Comparison of ENCODE assay signal across 8 mouse cellular contexts in genomic region chr4:62998908-62999307, GRCm38 (mm10). TPM values are rescaled to one million over a fixed set of nuclear protein-coding genes. Genes with fewer than 3 reads are reported as not detected.
DNase-seq lines count a peak whose midpoint lies in the region; ATAC-seq and TF ChIP-seq lines count a peak whose summit lies in the region.

No protein-coding gene starts in this region.

- H3K4me1 ChIP-seq in heart, adult 2 months (ENCODE audit: control insufficient read depth, insufficient read depth, low read length): peaks cover 2% of the 10 kb centered on the region
- H3K4me1 ChIP-seq in heart, embryonic 15.5 days (replicated peaks): peaks cover 42% of the 10 kb centered on the region
- peaks cover 34% of the 10 kb centered on the region for H3K4me1 ChIP-seq in stomach, embryonic 15.5 days

- H3K27me3 ChIP-seq in heart, adult 2 months (ENCODE audit: control insufficient read depth, insufficient read depth, low read length): no peaks in the 10 kb centered on the region
- H3K27me3 ChIP-seq in heart, embryonic 15.5 days: no peaks in the 10 kb centered on the region
- no peaks in the 10 kb centered on the region for H3K27me3 ChIP-seq in stomach, embryonic 15.5 days (replicated peaks)

- DNase-seq in heart, adult 2 months: peak; percentile 16 to 39
- DNase-seq in heart, postnatal 25 days (ENCODE audit: low spot score): no peak
- DNase-seq in adrenal gland, postnatal 10 days: peak; percentile 66
- peak; percentile 63 to 76 for DNase-seq in kidney, postnatal 25 days
- DNase-seq in layer of hippocampus, adult 8-10 months (ENCODE audit: low spot score in 2 of 2): no peak
- no peak for DNase-seq in thymus, postnatal 4 days

- no peak overlapping the region for H3K27ac ChIP-seq in heart, adult 2 months
- peak overlapping the region; percentile 93 for H3K27ac ChIP-seq in heart, embryonic 15.5 days
- H3K27ac ChIP-seq in stomach, embryonic 15.5 days: peak overlapping the region; percentile 77

- TF ChIP-seq CTCF in heart, adult 2 months (IDR thresholded peaks at IDR 0.05): no peak

- intact Hi-C loops in heart, adult 2 months (cut with DNase I): no loop called here
- intact Hi-C loops in heart, postnatal 25 days (cut with DNase I): no loop called here

- peak overlapping the region; percentile 30 for H3K4me2 ChIP-seq in heart, embryonic 15.5 days
- no peak overlapping the region for H3K4me2 ChIP-seq in stomach, embryonic 15.5 days

- TF ChIP-seq EP300 in heart, adult 2 months (IDR thresholded peaks at IDR 0.05; ENCODE audit: insufficient read depth, low read depth, low read length): no peak

- ATAC-seq in heart, embryonic 15.5 days (replicated peaks; ENCODE audit: insufficient number of reproducible peaks, insufficient read depth, low FRiP score, low read depth): peak; percentile 55
- ATAC-seq in stomach, embryonic 15.5 days (ENCODE audit: insufficient read depth, low FRiP score, low read depth): peak; percentile 13; the same call in 1 of the 2 replicates

- H3K9ac ChIP-seq in heart, adult 2 months (ENCODE audit: low read depth, low read length): no peak overlapping the region
- H3K9ac ChIP-seq in heart, embryonic 15.5 days: peak overlapping the region; percentile 22; the same call in 1 of the 2 replicates
- H3K9ac ChIP-seq in stomach, embryonic 15.5 days: no peak overlapping the region

- TF ChIP-seq POLR2A in heart, adult 2 months (IDR thresholded peaks at IDR 0.05; ENCODE audit: insufficient read depth, low read depth, low read length): no peak

- H3K9me3 ChIP-seq in heart, embryonic 15.5 days (replicated peaks): no peaks in the 10 kb centered on the region
- H3K9me3 ChIP-seq in stomach, embryonic 15.5 days: no peaks in the 10 kb centered on the region

- H3K79me2 ChIP-seq in heart, adult 2 months (replicated peaks; ENCODE audit: control insufficient read depth, insufficient read depth, low read length): no peaks in the 10 kb centered on the region

- WGBS in heart, adult 2 months: 22% methylated on average over 6 of the region's 6 CpGs
- WGBS in heart, embryonic 15.5 days: 8% methylated on average over 6 of the region's 6 CpGs
- WGBS in stomach, embryonic 15.5 days: 33% methylated on average over 6 of the region's 6 CpGs

- no peaks in the 10 kb centered on the region for H3K36me3 ChIP-seq in heart, adult 2 months (ENCODE audit: control insufficient read depth, insufficient read depth, low read length)
- no peaks in the 10 kb centered on the region for H3K36me3 ChIP-seq in heart, embryonic 15.5 days
- no peaks in the 10 kb centered on the region for H3K36me3 ChIP-seq in stomach, embryonic 15.5 days

- no peak overlapping the region for H3K4me3 ChIP-seq in heart, adult 2 months
- H3K4me3 ChIP-seq in heart, embryonic 15.5 days: no peak overlapping the region
- no peak overlapping the region for H3K4me3 ChIP-seq in stomach, embryonic 15.5 days (replicated peaks)

RNA-seq across cellular contexts. Expression of gene Zfp618, which starts 33.5 kb away (rescaled TPM):
- total RNA-seq in heart, adult 2 months (2021): 1 to 10 TPM in 1 of 2 experiments, under 1 TPM in 1; 0.37 to 2.2 TPM
- 0.25 and 0.47 TPM in 2 replicates for polyA plus RNA-seq in heart, adult 2 months (2012; rRNA removed)
- under 1 TPM; 0.36 to 0.48 TPM for total RNA-seq in heart, postnatal 25 days (2021)
- total RNA-seq in adrenal gland, postnatal 10 days (2021): 10 to 100 TPM in 1 of 2 experiments, 1 to 10 TPM in 1; 9.1 to 11.0 TPM
- polyA plus RNA-seq in heart, embryonic 15.5 days (2015; fragmentation: Nextera tagmentation; extraction: Ambion mirVana): 7.6 and 11.9 TPM in 2 replicates
- 17.0 and 21.2 TPM in 2 replicates for polyA plus RNA-seq in stomach, embryonic 15.5 days (2015; fragmentation: Nextera tagmentation; extraction: Ambion mirVana)
- total RNA-seq in layer of hippocampus, adult 8-10 months (2022): 1 to 10 TPM; 3.3 to 4.4 (median 3.5) TPM

Comparison
In these comparisons a context has a peak if more than half of its experiments do, and no peak if none do; other contexts are left out.
1. DNase-seq: peak in heart, adult 2 months (2 of 2), adrenal gland, postnatal 10 days (single experiment) and kidney, postnatal 25 days (2 of 2); none in heart, postnatal 25 days (single experiment), layer of hippocampus, adult 8-10 months (0 of 2) and thymus, postnatal 4 days (single experiment).